In genomic region chr2:70702403-70702802, GRCm38 (mm10) we compare ENCODE assay signal across 31 mouse cellular contexts. TPM values are rescaled to one million over a fixed set of nuclear protein-coding genes. Genes with fewer than 3 reads are reported as not detected.
DNase-seq lines count a peak whose midpoint lies in the region; ATAC-seq lines count a peak whose summit lies in the region.
"Had no signal": no experiment of that assay in that cellular context is flagged by ENCODE, and none has a peak within 500 bp of the region (broad histone marks: within the 10 kb centered on the region; RNA-seq: fewer than 3 reads in every experiment).

No protein-coding gene starts in this region.

- no peaks in the 10 kb centered on the region for H3K9me3 ChIP-seq in midbrain, embryonic 10.5 days (replicated peaks)
- H3K9me3 ChIP-seq in midbrain, embryonic 16.5 days (replicated peaks; ENCODE audit: control insufficient read depth, low read length, poor library complexity, severe bottlenecking) = 0 out of 2 replicates have a peak, but pooled peaks cover 2% of the 10 kb centered on the region
- H3K9me3 ChIP-seq in embryonic facial prominence, embryonic 14.5 days (ENCODE audit: control insufficient read depth, low read length) = no peaks in the 10 kb centered on the region
- H3K9me3 ChIP-seq: embryonic facial prominence, embryonic 15.5 days; kidney, embryonic 15.5 days; liver, embryonic 15.5 days; lung, embryonic 15.5 days; midbrain, embryonic 12.5 days; neural tube, embryonic 13.5 days had no signal

- H3K9ac ChIP-seq in midbrain, embryonic 16.5 days (ENCODE audit: low read depth, low read length) = no peak overlapping the region
- peak overlapping the region; percentile 20; the same call in 1 of the 2 replicates for H3K9ac ChIP-seq in embryonic facial prominence, embryonic 14.5 days (ENCODE audit: low read depth, low read length)
- H3K9ac ChIP-seq: embryonic facial prominence, embryonic 15.5 days; forebrain, embryonic 12.5 days; kidney, embryonic 15.5 days; liver, embryonic 15.5 days; lung, embryonic 15.5 days; midbrain, embryonic 12.5 days; neural tube, embryonic 13.5 days had no signal

- no peak overlapping the region for H3K4me2 ChIP-seq in midbrain, embryonic 16.5 days (ENCODE audit: low read length)
- no peak overlapping the region for H3K4me2 ChIP-seq in embryonic facial prominence, embryonic 14.5 days (ENCODE audit: low read depth, low read length)
- H3K4me2 ChIP-seq: embryonic facial prominence, embryonic 15.5 days; forebrain, embryonic 12.5 days; heart, embryonic 11.5 days; kidney, embryonic 15.5 days; liver, embryonic 15.5 days; lung, embryonic 15.5 days; midbrain, embryonic 12.5 days; neural tube, embryonic 13.5 days had no signal

- H3K4me1 ChIP-seq in midbrain, embryonic 10.5 days = peaks cover 15% of the 10 kb centered on the region
- H3K4me1 ChIP-seq in midbrain, embryonic 16.5 days (ENCODE audit: control insufficient read depth, insufficient read depth, low read length) = peaks cover 7% of the 10 kb centered on the region; the same call in 1 of the 2 replicates
- H3K4me1 ChIP-seq in embryonic facial prominence, embryonic 14.5 days (ENCODE audit: control insufficient read depth, insufficient read depth, low read length) = no peaks in the 10 kb centered on the region

- 54% methylated on average over 5 of the region's 5 CpGs for WGBS in midbrain, embryonic 10.5 days
- 65% methylated on average over 5 of the region's 5 CpGs for WGBS in midbrain, embryonic 16.5 days
- WGBS in embryonic facial prominence, embryonic 14.5 days = 47% methylated on average over 5 of the region's 5 CpGs

- 0 out of 2 replicates have a peak overlapping the region, but pooled peaks have one; percentile 17 for H3K27ac ChIP-seq in midbrain, embryonic 10.5 days (replicated peaks)
- no peak overlapping the region for H3K27ac ChIP-seq in midbrain, embryonic 16.5 days (ENCODE audit: low read length)
- no peak overlapping the region for H3K27ac ChIP-seq in embryonic facial prominence, embryonic 14.5 days (replicated peaks; ENCODE audit: low read depth, low read length)
- H3K27ac ChIP-seq: embryonic facial prominence, embryonic 15.5 days; forebrain, embryonic 12.5 days; kidney, embryonic 15.5 days; layer of hippocampus, adult 2 months; liver, embryonic 15.5 days; lung, embryonic 15.5 days; midbrain, embryonic 12.5 days; neural tube, embryonic 13.5 days had no signal

- H3K27me3 ChIP-seq in midbrain, embryonic 10.5 days (ENCODE audit: low read depth, poor library complexity, severe bottlenecking) = no peaks in the 10 kb centered on the region
- no peaks in the 10 kb centered on the region for H3K27me3 ChIP-seq in midbrain, embryonic 16.5 days (ENCODE audit: control insufficient read depth, insufficient read depth, low read depth, low read length)
- H3K27me3 ChIP-seq in embryonic facial prominence, embryonic 14.5 days (replicated peaks; ENCODE audit: control insufficient read depth, insufficient read depth, low read length) = no peaks in the 10 kb centered on the region
- H3K27me3 ChIP-seq: embryonic facial prominence, embryonic 15.5 days; forebrain, embryonic 12.5 days; kidney, embryonic 15.5 days; liver, embryonic 15.5 days; lung, embryonic 15.5 days; neural tube, embryonic 13.5 days had no signal

- H3K36me3 ChIP-seq in midbrain, embryonic 10.5 days = 0 out of 2 replicates have a peak, but pooled peaks cover 2% of the 10 kb centered on the region
- no peaks in the 10 kb centered on the region for H3K36me3 ChIP-seq in midbrain, embryonic 16.5 days (ENCODE audit: control insufficient read depth, insufficient read depth, low read length)
- no peaks in the 10 kb centered on the region for H3K36me3 ChIP-seq in embryonic facial prominence, embryonic 14.5 days (ENCODE audit: control insufficient read depth, insufficient read depth, low read length)
- H3K36me3 ChIP-seq: embryonic facial prominence, embryonic 15.5 days; forebrain, embryonic 12.5 days; liver, embryonic 15.5 days; lung, embryonic 15.5 days; midbrain, embryonic 12.5 days; neural tube, embryonic 13.5 days had no signal

- no peak for DNase-seq in midbrain, embryonic 10.5 days (ENCODE audit: low spot score)
- DNase-seq in MEL-GATA-1-ER (ENCODE audit: extremely low read depth, low read depth) = peak; percentile 59
- DNase-seq in embryonic facial prominence, embryonic 14.5 days (ENCODE audit: low spot score) = peak; percentile 21
- DNase-seq in testis, postnatal 10 days (ENCODE audit: low spot score) = no peak
- DNase-seq in kidney, postnatal 4 days = no peak
- DNase-seq in lung, postnatal 14 days = no peak
- DNase-seq: adrenal gland, postnatal 25 days; cerebellum, adult 18-20 months; cerebellum, postnatal 36 days; embryo, embryonic 11 days; gastrocnemius, postnatal 14 days; heart, adult 18-20 months; kidney, adult 18-20 months; kidney, postnatal 25 days; layer of hippocampus, postnatal 36 days; left cerebral cortex, postnatal 4 days; liver; lung, postnatal 4 days; thymus, postnatal 14 days had no signal

- no peak overlapping the region for H3K4me3 ChIP-seq in midbrain, embryonic 10.5 days
- no peak overlapping the region for H3K4me3 ChIP-seq in midbrain, embryonic 16.5 days (ENCODE audit: low read depth, low read length)
- no peak overlapping the region for H3K4me3 ChIP-seq in embryonic facial prominence, embryonic 14.5 days (ENCODE audit: low read depth, low read length)
- H3K4me3 ChIP-seq: embryonic facial prominence, embryonic 15.5 days; forebrain, embryonic 12.5 days; kidney, embryonic 15.5 days; layer of hippocampus, adult 2 months; liver, embryonic 15.5 days; lung, embryonic 15.5 days; midbrain, embryonic 12.5 days; neural tube, embryonic 13.5 days had no signal

- ATAC-seq in midbrain, embryonic 16.5 days = no peak
- no peak for ATAC-seq in embryonic facial prominence, embryonic 14.5 days (ENCODE audit: low read depth)
- ATAC-seq in megakaryocyte progenitor cell, adult 5-6 weeks (replicated peaks; ENCODE audit: poor library complexity) = peak; percentile 30; the same call in 1 of the 2 replicates
- ATAC-seq: hindbrain, embryonic 16.5 days had no signal

RNA-seq across cellular contexts. Expression of gene Gm26558, which starts 40.5 kb away (rescaled TPM):
- polyA plus RNA-seq in midbrain, embryonic 10.5 days (2016; fragmentation: Nextera tagmentation; extraction: Ambion mirVana) = 3.0 and 3.4 TPM in 2 replicates
- 3.1 and 3.5 TPM in 2 replicates for polyA plus RNA-seq in midbrain, embryonic 16.5 days (2015; fragmentation: Nextera tagmentation; extraction: Ambion mirVana)
- polyA plus RNA-seq in embryonic facial prominence, embryonic 14.5 days (2014; fragmentation: Nextera tagmentation; extraction: Ambion mirVana) = 5.2 TPM in 2 replicates
- not detected in 2 replicates for total RNA-seq in megakaryocyte progenitor cell, adult 5-6 weeks (2015)
- total RNA-seq in megakaryocyte progenitor cell, adult 5-6 weeks (2017) = not detected in 2 replicates
- total RNA-seq: heart, adult 18-20 months; layer of hippocampus, adult 2 months; layer of hippocampus, postnatal 36 days had no signal

RNA-seq across cellular contexts. Expression of gene Gorasp2, which starts 41.0 kb away (rescaled TPM):
- 151 and 159 TPM in 2 replicates for polyA plus RNA-seq in midbrain, embryonic 10.5 days (2016; fragmentation: Nextera tagmentation; extraction: Ambion mirVana)
- 142 and 145 TPM in 2 replicates for polyA plus RNA-seq in midbrain, embryonic 16.5 days (2015; fragmentation: Nextera tagmentation; extraction: Ambion mirVana)
- polyA plus RNA-seq in embryonic facial prominence, embryonic 14.5 days (2014; fragmentation: Nextera tagmentation; extraction: Ambion mirVana) = 188 and 201 TPM in 2 replicates
- total RNA-seq in megakaryocyte progenitor cell, adult 5-6 weeks (2015) = 262 and 265 TPM in 2 replicates
- 77.4 and 92.2 TPM in 2 replicates for total RNA-seq in megakaryocyte progenitor cell, adult 5-6 weeks (2017)

Comparison
In these comparisons a context has a peak if more than half of its experiments do, and no peak if none do; other contexts are left out.
1. DNase-seq: peak in MEL-GATA-1-ER (single experiment) and embryonic facial prominence, embryonic 14.5 days (single experiment); none in midbrain, embryonic 10.5 days (single experiment), testis, postnatal 10 days (single experiment), kidney, postnatal 4 days (0 of 2) and lung, postnatal 14 days (single experiment).